Mouse (Mus musculus) ovary, adult 18-20 months (tissue): ENCODE data around the gene Adamts6.

ENCODE experiments used
- DNase-seq: peaks from one replicate; pipeline ENCODE4 v3.0.0; 2022; ENCODE audit warnings: low spot score, mixed read lengths

Gene Adamts6

GRCm38 (mm10) chr13:104516766-104517364 lies 229.2 kb downstream of the Adamts6 start:
- no peak for DNase-seq

GRCm38 (mm10) chr13:104517638-104518311 lies 230.1 kb downstream of the Adamts6 start:
- no peak for DNase-seq

- peak; percentile 85 for DNase-seq
Observed at GRCm38 (mm10) chr13:104518312-104519005, 230.8 kb downstream of the Adamts6 start.

- no peak for DNase-seq
Observed at GRCm38 (mm10) chr13:104519006-104519695, 231.5 kb downstream of the Adamts6 start.

GRCm38 (mm10) chr13:104519981-104520380 lies 232.3 kb downstream of the Adamts6 start:
- DNase-seq, result no peak

- no peak for DNase-seq
Observed at GRCm38 (mm10) chr13:104520461-104520860, 232.8 kb downstream of the Adamts6 start.

- DNase-seq, result no peak
Observed at GRCm38 (mm10) chr13:104521532-104521931, 233.9 kb downstream of the Adamts6 start.

- no peak for DNase-seq
Observed at GRCm38 (mm10) chr13:104525656-104526055, 238.0 kb downstream of the Adamts6 start.

- no peak for DNase-seq
Observed at GRCm38 (mm10) chr13:104529238-104529637, 241.6 kb downstream of the Adamts6 start.

- no peak for DNase-seq
Observed at GRCm38 (mm10) chr13:104531841-104532240, 244.2 kb downstream of the Adamts6 start.

GRCm38 (mm10) chr13:104532723-104533122 lies 245.1 kb downstream of the Adamts6 start:
- no peak for DNase-seq

GRCm38 (mm10) chr13:104533806-104534495 lies 246.3 kb downstream of the Adamts6 start:
- no peak for DNase-seq

GRCm38 (mm10) chr13:104540861-104541398 lies 253.3 kb downstream of the Adamts6 start:
- DNase-seq, result peak; percentile 14

- no peak for DNase-seq
Observed at GRCm38 (mm10) chr13:104542123-104542758, 254.6 kb downstream of the Adamts6 start.

GRCm38 (mm10) chr13:104542759-104543141 lies 255.1 kb downstream of the Adamts6 start:
- no peak for DNase-seq
